In genomic region chr4:155249648-155250351, GRCm38 (mm10) we compare ENCODE assay signal across 8 mouse cellular contexts. TPM values are rescaled to one million over a fixed set of nuclear protein-coding genes. Genes with fewer than 3 reads are reported as not detected.
DNase-seq lines count a peak whose midpoint lies in the region; ATAC-seq lines count a peak whose summit lies in the region.

Gene Faap20, plus strand, starts transcription at chr4:155249802.

- H3K4me2 ChIP-seq in heart, embryonic 13.5 days: peak within 1 kb of the TSS; percentile 95
- peak within 1 kb of the TSS; percentile 85 for H3K4me2 ChIP-seq in liver, embryonic 12.5 days
- peak within 1 kb of the TSS; percentile 97 for H3K4me2 ChIP-seq in stomach, embryonic 14.5 days (replicated peaks; ENCODE audit: low read depth, low read length)

- peaks cover 3% of the 10 kb centered on the region; the same call in 1 of the 2 replicates for H3K9me3 ChIP-seq in heart, embryonic 13.5 days
- H3K9me3 ChIP-seq in liver, embryonic 12.5 days (replicated peaks): no peaks in the 10 kb centered on the region
- no peaks in the 10 kb centered on the region; the same call in 1 of the 2 replicates for H3K9me3 ChIP-seq in stomach, embryonic 14.5 days (ENCODE audit: control insufficient read depth, low read depth, low read length)

- H3K36me3 ChIP-seq in heart, embryonic 13.5 days: peaks cover 13% of the 10 kb centered on the region
- peaks cover 4% of the 10 kb centered on the region; the same call in 1 of the 2 replicates for H3K36me3 ChIP-seq in liver, embryonic 12.5 days
- no peaks in the 10 kb centered on the region for H3K36me3 ChIP-seq in stomach, embryonic 14.5 days (ENCODE audit: control insufficient read depth, insufficient read depth, low read length)

- peaks cover 11% of the 10 kb centered on the region for H3K4me1 ChIP-seq in brown adipose tissue, adult 24 weeks (ENCODE audit: control insufficient read depth, insufficient read depth, insufficient read length, low read length)
- peaks cover 36% of the 10 kb centered on the region for H3K4me1 ChIP-seq in heart, embryonic 13.5 days
- peaks cover 44% of the 10 kb centered on the region for H3K4me1 ChIP-seq in liver, embryonic 12.5 days
- H3K4me1 ChIP-seq in stomach, embryonic 14.5 days (ENCODE audit: control insufficient read depth, insufficient read depth, low read length): peaks cover 26% of the 10 kb centered on the region; the same call in 1 of the 2 replicates

- peak within 1 kb of the TSS; percentile 94 for H3K9ac ChIP-seq in heart, embryonic 13.5 days
- peak within 1 kb of the TSS; percentile 73 for H3K9ac ChIP-seq in liver, embryonic 12.5 days
- peak within 1 kb of the TSS; percentile 66 for H3K9ac ChIP-seq in stomach, embryonic 14.5 days (replicated peaks; ENCODE audit: low read depth, low read length)

- ATAC-seq in CD4-positive, CD25-positive, alpha-beta regulatory T cell, adult 4 months: peak; percentile 86
- peak; percentile 76 for ATAC-seq in heart, embryonic 13.5 days (ENCODE audit: extremely low read depth, insufficient number of reproducible peaks, low FRiP score, low TSS enrichment)
- peak; percentile 84 for ATAC-seq in liver, embryonic 12.5 days
- ATAC-seq in stomach, embryonic 14.5 days (ENCODE audit: insufficient number of reproducible peaks, insufficient read depth, low FRiP score, low read depth): peak; percentile 88

- under 1% methylated on average over 58 of the region's 58 CpGs for WGBS in heart, embryonic 13.5 days
- under 1% methylated on average over 46 of the region's 58 CpGs for WGBS in liver, embryonic 12.5 days (ENCODE audit: insufficient replicate concordance)
- WGBS in stomach, embryonic 14.5 days: 0% methylated on average over 58 of the region's 58 CpGs

- H3K4me3 ChIP-seq in brown adipose tissue, adult 24 weeks (ENCODE audit: insufficient read depth, low read depth, low read length): peak within 1 kb of the TSS; percentile 90
- peak within 1 kb of the TSS; percentile 74 for H3K4me3 ChIP-seq in heart, embryonic 13.5 days
- H3K4me3 ChIP-seq in liver, embryonic 12.5 days: peak within 1 kb of the TSS; percentile 66
- H3K4me3 ChIP-seq in stomach, embryonic 14.5 days (ENCODE audit: low read depth, low read length): peak within 1 kb of the TSS; percentile 54

- no peaks in the 10 kb centered on the region for H3K27me3 ChIP-seq in heart, embryonic 13.5 days (replicated peaks)
- no peaks in the 10 kb centered on the region for H3K27me3 ChIP-seq in liver, embryonic 12.5 days (replicated peaks)
- H3K27me3 ChIP-seq in stomach, embryonic 14.5 days (ENCODE audit: control insufficient read depth, insufficient read depth, low read length): no peaks in the 10 kb centered on the region

- DNase-seq in fibroblast of lung, adult 2 months (ENCODE audit: low read depth): peak; percentile 64
- peak; percentile 95 for DNase-seq in kidney, postnatal 10 days
- peak; percentile 86 for DNase-seq in naive thymus-derived CD4-positive, alpha-beta T cell, adult 2 months (ENCODE audit: low read depth)

- peak within 1 kb of the TSS; percentile 94 for H3K27ac ChIP-seq in brown adipose tissue, adult 24 weeks (replicated peaks; ENCODE audit: low read depth, low read length)
- H3K27ac ChIP-seq in heart, embryonic 13.5 days (replicated peaks): peak within 1 kb of the TSS; percentile 98
- peak within 1 kb of the TSS; percentile 86 for H3K27ac ChIP-seq in liver, embryonic 12.5 days
- peak within 1 kb of the TSS; percentile 97 for H3K27ac ChIP-seq in stomach, embryonic 14.5 days (ENCODE audit: low read length)

RNA-seq across cellular contexts. Expression of gene Faap20, which starts in this region (rescaled TPM):
- 10 to 100 TPM; 50.4 to 58.5 TPM for polyA plus RNA-seq in CD4-positive, CD25-positive, alpha-beta regulatory T cell, adult 4 months (2017; shearing (Covaris generic))
- polyA plus RNA-seq in brown adipose tissue, adult 24 weeks (2012; ENCODE audit: insufficient read depth, insufficient read length, missing spikeins): 18.7 and 21.7 TPM in 2 replicates
- 63.2 and 71.1 TPM in 2 replicates for polyA plus RNA-seq in heart, embryonic 13.5 days (2015; fragmentation: Nextera tagmentation; extraction: Ambion mirVana)
- polyA plus RNA-seq in liver, embryonic 12.5 days (2016; fragmentation: Nextera tagmentation; extraction: Ambion mirVana): 25.8 and 31.2 TPM in 2 replicates
- 63.2 and 65.0 TPM in 2 replicates for polyA plus RNA-seq in stomach, embryonic 14.5 days (2014; fragmentation: Nextera tagmentation; extraction: Ambion mirVana)

Comparison
In these comparisons a context has a peak if more than half of its experiments do, and no peak if none do; other contexts are left out.
1. Peak in every context shown above with its lines: DNase-seq, ATAC-seq, H3K4me3 ChIP-seq and H3K27ac ChIP-seq.